Mouse (Mus musculus) olfactory bulb, adult 2 months (tissue): Measurements from ENCODE around the gene 2310011J03Rik.

Experiments used
- CTCF ChIP-seq: fragments of 200-500 bp; IDR thresholded peaks from 2 replicates; pipeline ENCODE4 v1.5.1; 2012; ENCODE audit warnings: low read depth, mild to moderate bottlenecking, low read length, moderate library complexity; ENCODE audit not compliant: insufficient read depth
- POLR2A ChIP-seq: fragments of 200-500 bp; IDR thresholded peaks from 2 replicates; pipeline ENCODE4 v1.6.1; 2012; ENCODE audit warnings: mild to moderate bottlenecking, low read depth, low read length, moderate library complexity; ENCODE audit not compliant: insufficient read depth

- no peak for TF ChIP-seq POLR2A
- no peak for TF ChIP-seq CTCF
Measured at GRCm38 (mm10) chr10:80321014-80321669, 805 bp upstream of the 2310011J03Rik start.
